In genomic region chr11:79976645-79977044, GRCm38 (mm10) we compare ENCODE assay signal across 6 mouse cellular contexts. TPM values are rescaled to one million over a fixed set of nuclear protein-coding genes. Genes with fewer than 3 reads are reported as not detected.
DNase-seq lines count a peak whose midpoint lies in the region; TF ChIP-seq lines count a peak whose summit lies in the region.
"Not testable (repeated sequence)": the region's sequence is repeated elsewhere in the genome, so short reads cannot be mapped to it uniquely, and the experiment has no call there.

No protein-coding gene starts in this region.

- H3K4me3 ChIP-seq in ES-Bruce4 (ENCODE audit: low read depth, low read length); ES-E14 (ENCODE audit: insufficient read depth in 1 of 2, low read depth in 1 of 2, low read length in 2 of 2, poor library complexity in 1 of 2, severe bottlenecking in 1 of 2): not testable (repeated sequence)

- TF ChIP-seq CTCF in ES-Bruce4 (IDR thresholded peaks at IDR 0.05; ENCODE audit: low read depth, low read length), result not testable (repeated sequence)

- peak overlapping the region; percentile 99 for H3K27ac ChIP-seq in ES-Bruce4 (ENCODE audit: insufficient read depth, low read length)
- H3K27ac ChIP-seq in ES-E14 (ENCODE audit: insufficient read depth, low read depth, low read length, poor library complexity, severe bottlenecking), result peak overlapping the region; percentile 92; the same call in 1 of the 2 replicates

- H3K27me3 ChIP-seq in ES-Bruce4 (ENCODE audit: control insufficient read depth, insufficient read depth, low read length, poor library complexity, severe bottlenecking), result not testable (repeated sequence)

- not testable (repeated sequence) for H3K36me3 ChIP-seq in ES-Bruce4 (ENCODE audit: control insufficient read depth, insufficient read depth, low read length, poor library complexity, severe bottlenecking); ES-E14 (ENCODE audit: control insufficient read depth, insufficient read depth, low read length, poor library complexity, severe bottlenecking)

- not testable (repeated sequence) for TF ChIP-seq POLR2A in ES-Bruce4 (IDR thresholded peaks at IDR 0.05; ENCODE audit: insufficient read depth, low read length)

- peak; percentile 71 for DNase-seq in ES-CJ7 (ENCODE audit: low read depth, low spot score)
- DNase-seq in ES-E14 (ENCODE audit: low read depth, low spot score), result not testable (repeated sequence)
- peak; percentile 93 for DNase-seq in R1 (ENCODE audit: low read depth, low spot score)
- peak; percentile 84 for DNase-seq in ZHBTc4 (ENCODE audit: low read depth, low spot score)
- peak; percentile 58 for DNase-seq in heart, adult 11 months

- H3K4me1 ChIP-seq in ES-Bruce4 (ENCODE audit: control insufficient read depth, insufficient read depth, low read length), result not testable (repeated sequence)
- peaks cover 7 to 11% of the 10 kb centered on the region in 2 experiments; a peak in 3 of 4 replicates for H3K4me1 ChIP-seq in ES-E14 (ENCODE audit: control insufficient read depth in 2 of 2, insufficient read depth in 2 of 2, low read length in 2 of 2, poor library complexity in 1 of 2)

- in situ Hi-C loops in ES-E14 (cut with MboI; ENCODE audit: low sequenced_read_pairs in 2 of 2, unreplicated experiment in 2 of 2), result not testable (repeated sequence)

- not testable (repeated sequence) for H3K9ac ChIP-seq in ES-Bruce4 (ENCODE audit: low read depth, poor library complexity, severe bottlenecking); ES-E14 (ENCODE audit: insufficient read depth, low read depth, low read length, poor library complexity, severe bottlenecking)

- not testable (repeated sequence) for TF ChIP-seq EP300 in ES-Bruce4 (IDR thresholded peaks at IDR 0.05; ENCODE audit: insufficient read depth, low read depth, low read length)

- H3K9me3 ChIP-seq in ES-Bruce4 (replicated peaks; ENCODE audit: control insufficient read depth, insufficient read depth, low read length, poor library complexity, severe bottlenecking), result peaks cover 15% of the 10 kb centered on the region
- H3K9me3 ChIP-seq in ES-E14 (ENCODE audit: control insufficient read depth, insufficient read depth, low read depth, low read length), result not testable (repeated sequence)

RNA-seq across cellular contexts. Expression of gene Utp6, which starts 14.5 kb away (rescaled TPM):
- 108 and 117 TPM in 2 replicates for polyA plus RNA-seq in ES-Bruce4 (2011; ENCODE audit: insufficient read depth, insufficient read length, low read depth, missing spikeins)
- total RNA-seq in ES-E14 (2012; rRNA removed), result 54.3 and 79.7 TPM in 2 replicates

RNA-seq across cellular contexts. Expression of gene Suz12, which starts 16.3 kb away (rescaled TPM):
- 215 and 235 TPM in 2 replicates for polyA plus RNA-seq in ES-Bruce4 (2011; ENCODE audit: insufficient read depth, insufficient read length, low read depth, missing spikeins)
- total RNA-seq in ES-E14 (2012; rRNA removed), result 56.0 and 93.2 TPM in 2 replicates
